Mouse (Mus musculus): Measurements from ENCODE around the gene Anp32a.

DNA sequence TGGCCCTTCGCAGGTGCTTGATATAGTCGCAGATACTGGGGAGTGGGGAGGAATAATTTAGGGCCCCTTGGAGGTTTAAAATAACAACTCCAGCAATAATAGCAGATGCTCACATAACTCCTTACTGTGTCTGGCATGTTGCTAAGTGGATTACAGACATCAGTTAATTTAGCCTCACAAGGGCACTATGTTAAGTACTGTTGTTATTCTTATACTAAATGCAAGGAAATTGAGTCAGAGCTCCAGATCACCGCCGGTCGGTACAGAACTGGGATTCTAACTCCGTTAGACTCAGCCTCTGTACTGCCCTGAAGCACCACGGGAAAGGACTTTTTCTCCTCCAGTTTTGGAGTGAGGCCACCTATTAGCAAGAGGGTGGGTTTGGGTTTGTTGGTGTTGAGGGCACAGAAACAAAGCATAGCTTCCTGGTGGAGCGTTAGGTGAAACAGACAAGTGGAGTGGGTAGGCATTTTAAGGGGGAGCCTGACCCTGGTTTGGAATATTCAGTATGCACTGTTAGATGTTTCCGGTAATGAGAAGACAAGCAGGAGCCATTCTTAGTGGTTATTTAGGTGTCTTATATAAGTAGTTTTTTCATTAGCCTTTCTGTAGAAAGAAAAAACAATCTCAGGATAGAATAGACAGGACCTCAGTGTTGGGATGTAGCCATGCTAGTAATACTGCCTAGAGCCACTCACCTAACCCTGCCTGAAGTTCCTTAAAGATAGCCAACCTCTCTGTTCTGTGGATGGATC, 4.7 kb downstream of the Anp32a start:
- TF ChIP-seq GATA1 (IDR thresholded peaks at IDR 0.05; ENCODE audit: borderline replicate concordance, low read length) (no peak), FLI1 (IDR thresholded peaks at IDR 0.05; ENCODE audit: low read length) (no peak)

Measured in megakaryocyte, embryonic 14.5 days (primary cell).